Mouse (Mus musculus) stomach, embryonic 16.5 days (tissue): ENCODE data around the gene Gpr183. TPM values are rescaled to one million over a fixed set of nuclear protein-coding genes. Genes with fewer than 3 reads are reported as not detected.

Experiments used
- ATAC-seq: fragments of 200-750 bp; cut with Nextera tagmentation; 2 replicates; pipeline ENCODE4 v1.8.0; 2017; ENCODE audit warnings: moderate number of reproducible peaks, moderate TSS enrichment; ENCODE audit not compliant: insufficient read depth, low FRiP score
- H3K27ac ChIP-seq: fragments of 300-500 bp; sonication (generic); 2 replicates; pipeline ENCODE4 v1.5.1; 2014; ENCODE audit warnings: low read length
- H3K27me3 ChIP-seq: fragments of 300-500 bp; sonication (generic); 2 replicates; pipeline ENCODE4 v1.6.1; 2014; ENCODE audit warnings: low read length, control low read depth, mixed read lengths; ENCODE audit not compliant: control insufficient read depth, insufficient read depth
- H3K36me3 ChIP-seq: fragments of 300-500 bp; sonication (generic); 2 replicates; pipeline ENCODE4 v1.6.1; 2014; ENCODE audit warnings: low read length; ENCODE audit not compliant: control insufficient read depth, insufficient read depth
- H3K4me1 ChIP-seq: fragments of 300-500 bp; sonication (generic); 2 replicates; pipeline ENCODE4 v1.6.1; 2014; ENCODE audit warnings: low read length, control low read depth, mixed read lengths; ENCODE audit not compliant: control insufficient read depth, insufficient read depth
- H3K4me2 ChIP-seq: fragments of 300-500 bp; sonication (generic); 2 replicates; pipeline ENCODE4 v1.6.1; 2014; ENCODE audit warnings: low read depth, low read length, mixed read lengths
- H3K4me3 ChIP-seq: fragments of 300-500 bp; sonication (generic); replicated peaks from 2 replicates; pipeline ENCODE4 v1.5.1; 2014; ENCODE audit warnings: mild to moderate bottlenecking, low read length
- H3K9ac ChIP-seq: fragments of 300-500 bp; sonication (generic); 2 replicates; pipeline ENCODE4 v1.6.1; 2014; ENCODE audit warnings: low read length
- H3K9me3 ChIP-seq: fragments of 300-500 bp; sonication (generic); replicated peaks from 2 replicates; pipeline ENCODE4 v1.6.1; 2016; ENCODE audit warnings: low read length, control low read depth; ENCODE audit not compliant: control insufficient read depth
- WGBS: fragments of 180-500 bp; shearing (Covaris S2); extraction: QIAGEN DNeasy Blood & Tissue Kit; methylation state at CpG from one replicate; pipeline ENCODE4 v1.1.7; 2014; 5-methylcytosine and 5-hydroxymethylcytosine counted together
- polyA plus RNA-seq: library from polyadenylated mRNA; unstranded; fragments of >200 nt; fragmentation: Nextera tagmentation; extraction: Ambion mirVana; gene quantifications from 2 replicates; pipeline ENCODE4 v1.2.1, GENCODE M21; 2015

The Gpr183 gene
- polyA plus RNA-seq, 1 experiment from 2014 or later = 4.7 TPM

- Histone ChIP-seq H3K27ac (no peak within 1 kb of the TSS), H3K4me2 (no peak within 1 kb of the TSS), H3K9me3 (no peaks in the 10 kb centered on the region), H3K36me3 (no peaks in the 10 kb centered on the region; the same call in 1 of the 2 replicates), H3K4me1 (peaks cover under 1% of the 10 kb centered on the region; the same call in 1 of the 2 replicates), H3K4me3 (no peak within 1 kb of the TSS), H3K9ac (no peak within 1 kb of the TSS), H3K27me3 (no peaks in the 10 kb centered on the region)
- no peak for ATAC-seq
- 65% methylated on average over 8 of the region's 8 CpGs for WGBS
Observed at GRCm38 (mm10) chr14:121915621-121916020, 49.4 kb downstream of the Gpr183 start, which contains the start of gene Gpr18. Gpr18 (minus strand) TSS chr14:121915781.

- no peak overlapping the region for H3K27ac ChIP-seq
- H3K4me2 ChIP-seq = no peak overlapping the region
- no peaks in the 10 kb centered on the region for H3K27me3 ChIP-seq
- H3K36me3 ChIP-seq = no peaks in the 10 kb centered on the region; the same call in 1 of the 2 replicates
- no peak for ATAC-seq
- H3K9ac ChIP-seq = no peak overlapping the region
- 87% methylated on average over 5 of the region's 5 CpGs for WGBS
- H3K9me3 ChIP-seq = no peaks in the 10 kb centered on the region
- H3K4me3 ChIP-seq = no peak overlapping the region
- H3K4me1 ChIP-seq = no peaks in the 10 kb centered on the region
Observed at GRCm38 (mm10) chr14:121915143-121915542, 49.9 kb downstream of the Gpr183 start.

GRCm38 (mm10) chr14:121912501-121912900 is 52.5 kb downstream of the Gpr183 start:
- H3K27ac ChIP-seq = no peak overlapping the region
- ATAC-seq = no peak
- no peak overlapping the region for H3K9ac ChIP-seq
- H3K27me3 ChIP-seq = no peaks in the 10 kb centered on the region
- no peak overlapping the region for H3K4me2 ChIP-seq
- 90% methylated on average over 7 of the region's 7 CpGs for WGBS
- H3K36me3 ChIP-seq = no peaks in the 10 kb centered on the region; the same call in 1 of the 2 replicates
- no peaks in the 10 kb centered on the region for H3K4me1 ChIP-seq
- H3K4me3 ChIP-seq = no peak overlapping the region
- no peaks in the 10 kb centered on the region for H3K9me3 ChIP-seq

GRCm38 (mm10) chr14:121909868-121910267 is 55.1 kb downstream of the Gpr183 start:
- WGBS = 94% methylated on average over 6 of the region's 6 CpGs
- H3K36me3 ChIP-seq = no peaks in the 10 kb centered on the region; the same call in 1 of the 2 replicates
- no peak overlapping the region for H3K27ac ChIP-seq
- no peak overlapping the region for H3K4me2 ChIP-seq
- no peak overlapping the region for H3K9ac ChIP-seq
- H3K27me3 ChIP-seq = no peaks in the 10 kb centered on the region
- no peak for ATAC-seq
- H3K4me1 ChIP-seq = no peaks in the 10 kb centered on the region
- H3K4me3 ChIP-seq = no peak overlapping the region
- H3K9me3 ChIP-seq = no peaks in the 10 kb centered on the region

GRCm38 (mm10) chr14:121906992-121907681 is 57.9 kb downstream of the Gpr183 start:
- Histone ChIP-seq H3K4me2 (no peak overlapping the region), H3K4me3 (no peak overlapping the region), H3K27me3 (no peaks in the 10 kb centered on the region), H3K4me1 (no peaks in the 10 kb centered on the region), H3K36me3 (no peaks in the 10 kb centered on the region; the same call in 1 of the 2 replicates), H3K9me3 (no peaks in the 10 kb centered on the region), H3K27ac (no peak overlapping the region; the same call in 1 of the 2 replicates), H3K9ac (no peak overlapping the region)
- 81% methylated on average over 11 of the region's 11 CpGs for WGBS
- ATAC-seq = no peak

- H3K27ac ChIP-seq = no peak overlapping the region
- ATAC-seq = no peak
Observed at GRCm38 (mm10) chr14:121906341-121906991, 58.5 kb downstream of the Gpr183 start.

GRCm38 (mm10) chr14:121904754-121905153 is 60.2 kb downstream of the Gpr183 start:
- H3K27me3 ChIP-seq = no peaks in the 10 kb centered on the region
- H3K9ac ChIP-seq = no peak overlapping the region
- H3K4me1 ChIP-seq = no peaks in the 10 kb centered on the region
- H3K36me3 ChIP-seq = no peaks in the 10 kb centered on the region
- no peaks in the 10 kb centered on the region for H3K9me3 ChIP-seq
- no peak overlapping the region for H3K4me2 ChIP-seq
- WGBS = 24% methylated on average over 3 of the region's 3 CpGs
- ATAC-seq = no peak
- no peak overlapping the region for H3K27ac ChIP-seq
- H3K4me3 ChIP-seq = no peak overlapping the region

More at GRCm38 (mm10) chr14:121906341-121906991, 58.5 kb downstream of the Gpr183 start:
- WGBS = 67% methylated on average over 8 of the region's 8 CpGs
- no peaks in the 10 kb centered on the region; the same call in 1 of the 2 replicates for H3K36me3 ChIP-seq
- H3K27me3 ChIP-seq = no peaks in the 10 kb centered on the region
- no peak overlapping the region for H3K4me3 ChIP-seq
- H3K4me1 ChIP-seq = no peaks in the 10 kb centered on the region
- no peak overlapping the region for H3K4me2 ChIP-seq
- H3K9me3 ChIP-seq = no peaks in the 10 kb centered on the region
- no peak overlapping the region for H3K9ac ChIP-seq

GRCm38 (mm10) chr14:121903381-121903876 is 61.6 kb downstream of the Gpr183 start:
- 84% methylated on average over 7 of the region's 7 CpGs for WGBS
- H3K36me3 ChIP-seq = no peaks in the 10 kb centered on the region
- H3K4me1 ChIP-seq = no peaks in the 10 kb centered on the region
- H3K4me3 ChIP-seq = no peak overlapping the region
- ATAC-seq = no peak
- H3K27me3 ChIP-seq = no peaks in the 10 kb centered on the region
- no peaks in the 10 kb centered on the region for H3K9me3 ChIP-seq
- H3K9ac ChIP-seq = no peak overlapping the region
- H3K27ac ChIP-seq = no peak overlapping the region
- H3K4me2 ChIP-seq = no peak overlapping the region
